Mouse (Mus musculus): ENCODE data around the gene Rps19. TPM values are rescaled to one million over a fixed set of nuclear protein-coding genes. Genes with fewer than 3 reads are reported as not detected.

The Rps19 gene
- total RNA-seq, 1 experiment, result 2,786 TPM

DNA sequence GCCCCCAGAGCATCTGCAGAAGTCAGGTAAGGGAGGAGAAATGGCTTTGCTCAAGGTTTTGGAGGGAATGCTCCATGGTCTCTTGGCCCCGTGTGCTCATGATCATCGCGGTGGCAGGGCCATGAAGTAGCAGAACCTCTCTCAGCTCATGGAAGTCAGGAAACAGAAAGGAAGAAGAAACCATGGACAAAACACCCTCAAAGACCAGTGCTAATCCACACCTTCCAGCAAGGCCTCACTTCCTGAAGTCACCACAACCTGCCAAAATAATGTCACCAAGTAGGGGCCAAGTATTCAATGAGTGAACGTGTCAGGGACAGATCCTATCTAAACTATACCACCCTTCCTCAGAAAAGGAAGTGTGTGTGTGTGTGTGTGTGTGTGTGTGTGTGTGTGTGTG, 21.3 kb upstream of the Rps19 start:
- DNase-seq (ENCODE audit: low read depth, low spot score), result no peak
- Histone ChIP-seq H3K4me3 (ENCODE audit: insufficient read depth in 1 of 2, low read depth in 1 of 2, low read length in 2 of 2, poor library complexity in 1 of 2, severe bottlenecking in 1 of 2) (no peak overlapping the region), H3K27ac (ENCODE audit: insufficient read depth, low read depth, low read length, poor library complexity, severe bottlenecking) (no peak overlapping the region), H3K4me1 (ENCODE audit: control insufficient read depth in 2 of 2, insufficient read depth in 2 of 2, low read length in 2 of 2, poor library complexity in 1 of 2) (no peaks in the 10 kb centered on the region), H3K9ac (ENCODE audit: insufficient read depth, low read depth, low read length, poor library complexity, severe bottlenecking) (no peak overlapping the region), H3K36me3 (ENCODE audit: control insufficient read depth, insufficient read depth, low read length, poor library complexity, severe bottlenecking) (no peaks in the 10 kb centered on the region), H3K9me3 (ENCODE audit: control insufficient read depth, insufficient read depth, low read depth, low read length) (no peaks in the 10 kb centered on the region)
- no peak for TF ChIP-seq ZC3H11A (IDR thresholded peaks at IDR 0.05; ENCODE audit: borderline replicate concordance, low read depth, low read length)
- in situ Hi-C loops (cut with MboI; ENCODE audit: low sequenced_read_pairs in 2 of 2, unreplicated experiment in 2 of 2), result no loop called here

DNA sequence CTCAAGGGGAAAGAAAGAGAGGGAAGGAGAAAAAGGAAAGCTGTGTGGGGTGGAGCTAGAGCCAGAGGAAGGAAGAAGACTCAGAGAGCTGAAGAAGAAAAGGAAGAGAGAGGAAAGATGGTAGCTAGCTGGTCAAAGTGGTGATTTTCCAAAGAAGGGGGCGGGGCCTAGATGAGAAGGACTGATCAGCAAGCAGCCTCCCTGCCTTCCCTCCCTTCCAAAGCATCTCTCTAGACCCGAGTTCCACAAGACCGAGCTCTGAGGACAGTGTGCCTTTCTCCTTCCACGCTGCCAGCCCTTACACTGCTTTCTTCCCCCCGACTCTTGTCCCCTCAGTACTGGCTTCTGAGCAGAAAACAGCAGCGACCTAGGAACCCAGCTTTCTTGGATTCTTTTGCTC, 20.0 kb upstream of the Rps19 start:
- DNase-seq (ENCODE audit: low read depth, low spot score), result no peak
- Histone ChIP-seq H3K9me3 (ENCODE audit: control insufficient read depth, insufficient read depth, low read depth, low read length) (no peaks in the 10 kb centered on the region), H3K4me3 (ENCODE audit: insufficient read depth in 1 of 2, low read depth in 1 of 2, low read length in 2 of 2, poor library complexity in 1 of 2, severe bottlenecking in 1 of 2) (no peak overlapping the region), H3K36me3 (ENCODE audit: control insufficient read depth, insufficient read depth, low read length, poor library complexity, severe bottlenecking) (no peaks in the 10 kb centered on the region), H3K27ac (ENCODE audit: insufficient read depth, low read depth, low read length, poor library complexity, severe bottlenecking) (no peak overlapping the region), H3K4me1 (ENCODE audit: control insufficient read depth in 2 of 2, insufficient read depth in 2 of 2, low read length in 2 of 2, poor library complexity in 1 of 2) (no peaks in the 10 kb centered on the region), H3K9ac (ENCODE audit: insufficient read depth, low read depth, low read length, poor library complexity, severe bottlenecking) (no peak overlapping the region)
- TF ChIP-seq ZC3H11A (IDR thresholded peaks at IDR 0.05; ENCODE audit: borderline replicate concordance, low read depth, low read length) (no peak), CHD2 (IDR thresholded peaks at IDR 0.05; ENCODE audit: low read depth, low read length) (no peak), ZNF384 (IDR thresholded peaks at IDR 0.05; ENCODE audit: low read depth, low read length) (no peak), MAFK (IDR thresholded peaks at IDR 0.05; ENCODE audit: insufficient read depth, low read depth, low read length) (no peak), HCFC1 (IDR thresholded peaks at IDR 0.05; ENCODE audit: borderline replicate concordance, insufficient read depth, low read length) (no peak)
- in situ Hi-C loops (cut with MboI; ENCODE audit: low sequenced_read_pairs in 2 of 2, unreplicated experiment in 2 of 2), result no loop called here

DNA sequence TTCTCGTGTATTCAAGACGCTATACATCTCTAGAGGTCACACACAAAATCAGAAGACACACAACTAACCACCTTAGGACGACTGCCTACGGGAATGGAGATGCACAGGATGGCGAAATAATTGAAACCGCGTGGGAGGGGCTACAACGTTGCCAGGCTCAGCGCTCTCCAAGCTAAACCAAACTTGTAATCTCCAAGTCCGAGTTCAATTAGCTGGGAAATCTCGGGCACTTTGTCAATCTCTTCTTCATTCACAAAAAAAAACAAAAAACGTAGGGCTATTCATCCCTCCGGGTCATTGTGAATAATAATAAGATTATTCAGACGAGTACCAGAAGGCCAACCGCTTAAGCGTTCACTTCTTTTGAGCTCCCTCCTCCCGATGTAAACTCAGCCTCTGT, 15.1 kb upstream of the Rps19 start:
- Histone ChIP-seq H3K27ac (ENCODE audit: insufficient read depth, low read depth, low read length, poor library complexity, severe bottlenecking) (no peak overlapping the region), H3K9ac (ENCODE audit: insufficient read depth, low read depth, low read length, poor library complexity, severe bottlenecking) (no peak overlapping the region), H3K4me1 (ENCODE audit: control insufficient read depth in 2 of 2, insufficient read depth in 2 of 2, low read length in 2 of 2, poor library complexity in 1 of 2) (peaks cover 0 to 3% of the 10 kb centered on the region in 2 experiments; a peak in 1 of 4 replicates), H3K9me3 (ENCODE audit: control insufficient read depth, insufficient read depth, low read depth, low read length) (no peaks in the 10 kb centered on the region), H3K4me3 (ENCODE audit: insufficient read depth in 1 of 2, low read depth in 1 of 2, low read length in 2 of 2, poor library complexity in 1 of 2, severe bottlenecking in 1 of 2) (no peak overlapping the region), H3K36me3 (ENCODE audit: control insufficient read depth, insufficient read depth, low read length, poor library complexity, severe bottlenecking) (no peaks in the 10 kb centered on the region)
- DNase-seq (ENCODE audit: low read depth, low spot score), result no peak
- no peak for TF ChIP-seq ZC3H11A (IDR thresholded peaks at IDR 0.05; ENCODE audit: borderline replicate concordance, low read depth, low read length)
- TF ChIP-seq CHD2 (IDR thresholded peaks at IDR 0.05; ENCODE audit: low read depth, low read length), result no peak
- TF ChIP-seq ZNF384 (IDR thresholded peaks at IDR 0.05; ENCODE audit: low read depth, low read length), result no peak
- TF ChIP-seq HCFC1 (IDR thresholded peaks at IDR 0.05; ENCODE audit: borderline replicate concordance, insufficient read depth, low read length), result no peak
- TF ChIP-seq MAFK (IDR thresholded peaks at IDR 0.05; ENCODE audit: insufficient read depth, low read depth, low read length), result no peak
- in situ Hi-C loops (cut with MboI; ENCODE audit: low sequenced_read_pairs in 2 of 2, unreplicated experiment in 2 of 2), result no loop called here

DNA sequence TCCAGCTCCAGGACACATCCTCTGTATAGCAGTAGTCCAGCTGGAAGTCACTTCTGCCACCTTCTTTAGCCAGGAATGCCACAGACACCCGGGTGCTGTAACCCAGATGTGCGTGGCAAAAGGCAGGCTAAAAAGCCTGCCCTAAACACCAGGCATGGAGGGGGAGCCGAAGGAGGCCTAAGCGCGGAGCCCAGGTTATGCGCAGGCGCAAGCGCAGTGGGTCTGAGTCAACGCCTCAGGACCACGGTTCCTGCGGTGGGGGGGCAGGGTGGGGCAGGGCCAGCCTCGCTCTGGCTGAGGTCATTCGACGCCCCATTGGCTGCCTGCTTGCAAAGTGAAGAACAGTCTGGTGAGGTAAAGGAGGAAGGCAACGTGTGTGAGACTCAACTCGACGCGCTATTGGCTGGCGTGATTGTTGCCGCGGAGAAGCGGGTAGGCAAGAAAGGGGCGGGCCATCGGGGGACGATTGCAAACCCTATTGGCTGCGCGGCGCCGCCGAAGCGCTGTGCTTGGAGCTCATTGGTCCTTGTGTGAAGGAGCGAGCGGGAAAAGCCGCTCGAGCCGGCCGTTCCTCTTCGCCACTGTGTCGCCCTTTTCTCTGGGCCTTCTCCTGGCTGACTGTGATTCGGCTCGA, 14.5 kb upstream of the Rps19 start, which contains the start of the genes Lypd4 and Dmrtc2:
Lypd4 (minus strand) TSS at position 410 of the 634 bp plus-strand sequence.
Dmrtc2 (plus strand) TSS at position 526 of the 634 bp plus-strand sequence.
- H3K4me3 ChIP-seq (ENCODE audit: insufficient read depth in 1 of 2, low read depth in 1 of 2, low read length in 2 of 2, poor library complexity in 1 of 2, severe bottlenecking in 1 of 2), result peak within 1 kb of the TSS; percentile 18 to 24; a peak in 2 of 4 replicates
- no peak for DNase-seq (ENCODE audit: low read depth, low spot score)

DNA sequence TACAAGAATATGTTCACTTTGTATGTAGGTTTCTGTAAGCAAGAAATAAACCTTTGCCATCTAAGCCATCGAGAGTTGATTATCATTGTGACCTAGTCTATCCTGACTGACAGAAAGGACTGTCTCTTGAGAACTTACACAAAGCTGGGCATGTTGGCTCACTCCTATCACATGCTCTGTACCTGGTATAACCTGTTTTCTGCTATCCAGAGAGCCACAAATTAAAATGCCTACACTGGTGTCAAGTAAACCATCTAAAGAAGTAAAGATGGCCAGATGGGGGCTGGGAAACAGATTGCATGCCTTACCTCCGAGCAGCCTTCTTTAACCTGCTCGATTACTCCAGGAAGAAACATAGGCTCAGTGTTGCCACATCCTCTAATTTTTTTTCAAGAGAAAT, 6.6 kb upstream of the Rps19 start:
- no peak overlapping the region for H3K27ac ChIP-seq (ENCODE audit: insufficient read depth, low read depth, low read length, poor library complexity, severe bottlenecking)
- in situ Hi-C loops (cut with MboI; ENCODE audit: low sequenced_read_pairs in 2 of 2, unreplicated experiment in 2 of 2), result no loop called here
- H3K4me3 ChIP-seq (ENCODE audit: insufficient read depth in 1 of 2, low read depth in 1 of 2, low read length in 2 of 2, poor library complexity in 1 of 2, severe bottlenecking in 1 of 2), result no peak overlapping the region
- H3K36me3 ChIP-seq (ENCODE audit: control insufficient read depth, insufficient read depth, low read length, poor library complexity, severe bottlenecking), result no peaks in the 10 kb centered on the region
- H3K9me3 ChIP-seq (ENCODE audit: control insufficient read depth, insufficient read depth, low read depth, low read length), result no peaks in the 10 kb centered on the region
- TF ChIP-seq ZC3H11A (IDR thresholded peaks at IDR 0.05; ENCODE audit: borderline replicate concordance, low read depth, low read length) (no peak), ZNF384 (IDR thresholded peaks at IDR 0.05; ENCODE audit: low read depth, low read length) (no peak), HCFC1 (IDR thresholded peaks at IDR 0.05; ENCODE audit: borderline replicate concordance, insufficient read depth, low read length) (no peak), MAFK (IDR thresholded peaks at IDR 0.05; ENCODE audit: insufficient read depth, low read depth, low read length) (no peak), CHD2 (IDR thresholded peaks at IDR 0.05; ENCODE audit: low read depth, low read length) (no peak)
- no peak overlapping the region for H3K9ac ChIP-seq (ENCODE audit: insufficient read depth, low read depth, low read length, poor library complexity, severe bottlenecking)
- DNase-seq (ENCODE audit: low read depth, low spot score), result no peak
- H3K4me1 ChIP-seq (ENCODE audit: control insufficient read depth in 2 of 2, insufficient read depth in 2 of 2, low read length in 2 of 2, poor library complexity in 1 of 2), result peaks cover 7 to 31% of the 10 kb centered on the region in 2 experiments

More for the DNA sequence above, 14.5 kb upstream of the Rps19 start, which contains the start of the genes Lypd4 and Dmrtc2:
- in situ Hi-C loops (cut with MboI; ENCODE audit: low sequenced_read_pairs in 2 of 2, unreplicated experiment in 2 of 2), result no loop called here
- Histone ChIP-seq H3K36me3 (ENCODE audit: control insufficient read depth, insufficient read depth, low read length, poor library complexity, severe bottlenecking) (no peaks in the 10 kb centered on the region), H3K27ac (ENCODE audit: insufficient read depth, low read depth, low read length, poor library complexity, severe bottlenecking) (no peak within 1 kb of the TSS), H3K4me1 (ENCODE audit: control insufficient read depth in 2 of 2, insufficient read depth in 2 of 2, low read length in 2 of 2, poor library complexity in 1 of 2) (peaks cover 0 to 4% of the 10 kb centered on the region in 2 experiments; a peak in 1 of 4 replicates), H3K9me3 (ENCODE audit: control insufficient read depth, insufficient read depth, low read depth, low read length) (no peaks in the 10 kb centered on the region), H3K9ac (ENCODE audit: insufficient read depth, low read depth, low read length, poor library complexity, severe bottlenecking) (no peak within 1 kb of the TSS)
- TF ChIP-seq CHD2 (IDR thresholded peaks at IDR 0.05; ENCODE audit: low read depth, low read length) (peak; percentile 70; the same call in 1 of the 2 replicates), ZNF384 (IDR thresholded peaks at IDR 0.05; ENCODE audit: low read depth, low read length) (no peak)

Data from ES-E14 (cell line).